Mouse (Mus musculus) midbrain, postnatal 0 days (tissue): ENCODE measurements at regions not wholly inside any gene's neighbourhood (a gene's known extent, or its start where the extent isn't known, plus 50 kb on each side); places are given as distances from the start of the nearest gene placed in this dataset.
A peak's percentile ranks its signal among the peaks of the same experiment; 100 is the strongest.

Experiments used
- ATAC-seq: fragments of 200-750 bp; cut with Nextera tagmentation; 2 replicates; pipeline ENCODE4 v1.8.0; 2017; ENCODE audit warnings: moderate number of reproducible peaks, mild to moderate bottlenecking, moderate TSS enrichment, moderate library complexity; ENCODE audit not compliant: low FRiP score
- DNase-seq: peaks from one replicate; pipeline ENCODE4 v3.0.0-alpha.2; 2015; ENCODE audit warnings: low spot score
- H3K27ac ChIP-seq: fragments of 300-500 bp; sonication (generic); 2 replicates; pipeline ENCODE4 v1.5.1; 2014; ENCODE audit warnings: low read depth, mild to moderate bottlenecking, low read length, mixed read lengths
- H3K27me3 ChIP-seq: fragments of 300-500 bp; sonication (generic); 2 replicates; pipeline ENCODE4 v1.6.1; 2014; ENCODE audit warnings: low read length, control low read depth, mixed read lengths; ENCODE audit not compliant: insufficient read depth
- H3K36me3 ChIP-seq: fragments of 300-500 bp; sonication (generic); 2 replicates; pipeline ENCODE4 v1.6.1; 2014; ENCODE audit warnings: low read length, control low read depth, mixed read lengths; ENCODE audit not compliant: insufficient read depth
- H3K4me1 ChIP-seq: fragments of 300-500 bp; sonication (generic); 2 replicates; pipeline ENCODE4 v1.6.1; 2014; ENCODE audit warnings: mild to moderate bottlenecking, control low read depth, antibody characterized with exemption, low read length, mixed read lengths; ENCODE audit not compliant: insufficient read depth
- H3K4me2 ChIP-seq: fragments of 300-500 bp; sonication (generic); 2 replicates; pipeline ENCODE4 v1.6.1; 2014; ENCODE audit warnings: low read depth, mild to moderate bottlenecking, low read length, mixed read lengths; ENCODE audit not compliant: poor library complexity, severe bottlenecking
- H3K4me3 ChIP-seq: fragments of 300-500 bp; sonication (generic); 2 replicates; pipeline ENCODE4 v1.5.1; 2014; ENCODE audit warnings: low read depth, mild to moderate bottlenecking, low read length, moderate library complexity
- H3K9ac ChIP-seq: fragments of 300-500 bp; sonication (generic); replicated peaks from 2 replicates; pipeline ENCODE4 v1.6.1; 2014; ENCODE audit warnings: mild to moderate bottlenecking, low read length, moderate library complexity, mixed read lengths; ENCODE audit not compliant: poor library complexity, severe bottlenecking
- H3K9me3 ChIP-seq: fragments of 300-500 bp; sonication (generic); 2 replicates; pipeline ENCODE4 v1.6.1; 2016; ENCODE audit warnings: low read length, control low read depth
- CTCF ChIP-seq: IDR thresholded peaks from 2 replicates; pipeline ENCODE4 v1.5.1; 2016; ENCODE audit warnings: antibody characterized with exemption, mild to moderate bottlenecking
- WGBS: fragments of 180-500 bp; shearing (Covaris S2); extraction: QIAGEN DNeasy Blood & Tissue Kit; methylation state at CpG from one replicate; pipeline ENCODE4 v1.1.7; 2014; 5-methylcytosine and 5-hydroxymethylcytosine counted together

DNA sequence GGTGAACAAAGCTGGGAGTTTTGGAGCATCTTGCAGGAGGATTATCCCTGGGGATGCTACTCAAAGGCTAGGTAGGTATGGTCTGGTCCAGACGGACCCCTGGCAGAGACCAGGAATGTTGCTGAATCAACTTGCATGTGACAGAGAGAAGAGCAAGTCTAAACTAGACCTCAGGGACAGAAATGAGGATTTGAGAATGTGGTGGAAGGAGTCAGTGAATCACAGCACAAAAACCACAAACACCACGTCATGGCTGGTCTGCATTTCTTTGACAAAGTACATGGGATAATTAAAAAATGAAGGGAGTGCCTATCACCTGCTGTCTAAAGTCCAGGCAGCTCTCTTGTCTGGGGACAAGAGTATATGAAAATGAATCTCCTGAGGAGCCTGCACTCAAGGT lies 95.1 kb upstream of the Ubl3 start:
- Histone ChIP-seq H3K4me2 (no peak overlapping the region), H3K27ac (no peak overlapping the region), H3K27me3 (no peaks in the 10 kb centered on the region), H3K4me1 (no peaks in the 10 kb centered on the region), H3K9ac (no peak overlapping the region), H3K36me3 (no peaks in the 10 kb centered on the region), H3K9me3 (no peaks in the 10 kb centered on the region), H3K4me3 (no peak overlapping the region)
- TF ChIP-seq CTCF, result no peak
- DNase-seq (no peak), ATAC-seq (no peak)
- WGBS, result 65% methylated on average over 2 of the region's 2 CpGs

DNA sequence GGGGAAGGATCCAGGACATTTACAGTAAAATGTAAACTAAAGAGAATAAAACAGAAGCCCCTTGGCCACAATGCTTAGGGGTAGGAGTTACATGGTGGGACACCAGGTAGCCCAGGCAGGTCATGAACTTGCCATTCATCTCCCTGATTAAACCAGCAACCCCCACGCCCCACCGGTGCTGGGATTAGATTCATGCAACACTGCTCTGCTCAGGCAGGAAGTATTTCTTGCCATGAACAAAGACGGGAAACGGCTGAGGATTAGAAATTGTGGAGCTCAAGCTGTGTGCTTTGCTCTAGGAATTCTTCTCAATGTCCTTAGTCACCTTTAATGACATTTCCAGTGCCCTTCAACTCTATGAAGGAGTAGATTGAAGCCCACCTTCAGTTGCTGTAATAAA lies 93.2 kb upstream of the Ubl3 start:
- WGBS, result 26% methylated on average over 4 of the region's 4 CpGs
- Histone ChIP-seq H3K36me3 (no peaks in the 10 kb centered on the region), H3K4me2 (no peak overlapping the region), H3K27me3 (no peaks in the 10 kb centered on the region), H3K9me3 (no peaks in the 10 kb centered on the region), H3K4me3 (no peak overlapping the region), H3K27ac (no peak overlapping the region), H3K4me1 (no peaks in the 10 kb centered on the region), H3K9ac (no peak overlapping the region)
- DNase-seq (no peak), ATAC-seq (no peak)
- no peak for TF ChIP-seq CTCF

DNA sequence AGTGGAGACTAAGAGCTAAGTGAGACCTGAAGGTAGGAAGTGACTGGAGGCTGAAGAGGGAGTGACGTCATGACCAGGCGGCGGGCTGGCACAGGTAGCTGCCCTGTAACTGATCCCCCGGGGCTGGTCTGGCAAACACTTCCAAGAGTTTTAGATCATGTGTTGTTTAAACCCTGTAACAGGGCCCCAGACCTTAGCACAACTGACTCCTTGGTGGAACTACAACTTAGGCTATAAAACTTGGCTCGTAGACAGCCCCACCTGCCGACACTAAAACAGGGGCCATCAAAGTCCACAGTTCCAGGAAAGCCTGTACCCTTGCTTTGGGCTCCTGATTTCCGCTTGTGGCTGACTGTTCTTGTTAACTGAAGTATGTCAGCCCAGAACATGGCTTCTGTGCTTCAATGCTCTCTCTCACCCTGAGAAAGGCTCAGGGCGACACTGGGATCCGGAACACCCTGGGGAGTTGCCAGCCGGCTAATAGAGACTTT lies 92.6 kb upstream of the Ubl3 start:
- WGBS, result 84% methylated on average over 10 of the region's 10 CpGs
- no peak for TF ChIP-seq CTCF
- no peak overlapping the region for H3K4me3 ChIP-seq
- H3K27me3 ChIP-seq, result no peaks in the 10 kb centered on the region
- no peak overlapping the region for H3K27ac ChIP-seq
- H3K9ac ChIP-seq, result no peak overlapping the region
- no peaks in the 10 kb centered on the region for H3K4me1 ChIP-seq
- no peaks in the 10 kb centered on the region for H3K9me3 ChIP-seq
- no peak overlapping the region for H3K4me2 ChIP-seq
- no peak for ATAC-seq
- no peak for DNase-seq
- no peaks in the 10 kb centered on the region for H3K36me3 ChIP-seq

DNA sequence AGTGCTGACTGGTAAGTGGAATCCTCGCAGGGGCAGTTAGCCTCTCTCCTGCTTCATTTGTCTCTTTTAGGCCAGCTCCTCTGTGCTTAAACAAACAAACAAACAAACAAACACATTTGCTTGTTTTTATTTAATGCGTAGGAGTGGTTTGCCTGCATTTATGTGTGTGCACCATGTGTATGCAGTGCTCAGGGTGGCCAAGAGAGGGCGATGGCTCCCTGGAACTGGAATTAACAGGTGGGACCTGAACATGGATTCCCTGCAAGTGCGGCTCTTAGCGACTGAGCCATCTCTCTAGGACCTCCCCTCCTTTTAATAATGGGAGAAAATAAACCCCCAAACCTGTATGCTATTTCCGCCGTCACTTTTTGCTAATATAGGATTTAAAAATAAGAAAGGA lies 91.8 kb upstream of the Ubl3 start:
- Histone ChIP-seq H3K4me1 (no peaks in the 10 kb centered on the region), H3K27me3 (no peaks in the 10 kb centered on the region), H3K4me3 (no peak overlapping the region), H3K4me2 (no peak overlapping the region), H3K9me3 (no peaks in the 10 kb centered on the region), H3K36me3 (no peaks in the 10 kb centered on the region), H3K27ac (no peak overlapping the region), H3K9ac (no peak overlapping the region)
- DNase-seq (no peak), ATAC-seq (no peak)
- 96% methylated on average over 7 of the region's 7 CpGs for WGBS
- peak; percentile 47 for TF ChIP-seq CTCF

DNA sequence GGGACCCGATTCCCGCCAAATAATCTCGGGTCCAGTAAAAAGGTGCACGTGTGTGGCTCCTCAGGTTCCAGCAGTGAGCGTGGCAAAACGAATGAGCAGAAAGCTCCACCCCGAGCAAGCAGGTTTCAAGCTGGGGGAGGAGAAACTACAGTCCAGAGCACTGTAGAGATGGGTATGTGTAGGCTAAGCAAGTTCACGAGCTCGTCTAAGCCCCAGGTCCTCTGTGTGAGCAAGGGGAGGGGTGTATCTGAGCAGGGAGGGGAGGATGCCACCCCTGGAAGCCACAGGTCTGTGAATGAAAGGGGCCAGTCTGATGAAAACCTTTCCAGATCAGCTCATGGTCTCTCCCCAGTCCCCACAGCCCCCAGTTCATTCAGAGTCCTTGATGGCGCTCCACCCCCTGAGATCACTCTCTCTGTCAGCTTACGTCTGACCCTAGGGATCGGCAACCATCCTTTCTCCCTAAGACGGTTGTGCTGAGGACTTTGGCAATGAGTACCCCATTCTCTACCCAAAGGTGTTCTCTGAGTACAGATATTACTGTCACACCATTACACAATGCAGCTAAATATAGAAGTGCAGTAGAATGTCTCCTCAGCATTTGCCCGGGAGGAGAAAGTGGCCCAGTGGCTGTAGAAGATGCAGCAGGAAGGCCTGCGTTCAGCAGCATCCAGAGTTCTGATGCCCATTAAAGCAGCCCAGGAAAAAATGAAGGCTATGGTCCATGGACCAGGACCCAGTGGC lies 89.2 kb upstream of the Ubl3 start:
- TF ChIP-seq CTCF, result no peak
- H3K9ac ChIP-seq, result no peak overlapping the region
- H3K27ac ChIP-seq, result no peak overlapping the region
- no peaks in the 10 kb centered on the region for H3K36me3 ChIP-seq
- H3K27me3 ChIP-seq, result no peaks in the 10 kb centered on the region
- ATAC-seq (no peak), DNase-seq (no peak)
- H3K9me3 ChIP-seq, result no peaks in the 10 kb centered on the region
- WGBS, result 49% methylated on average over 15 of the region's 15 CpGs
- H3K4me2 ChIP-seq, result no peak overlapping the region
- no peak overlapping the region for H3K4me3 ChIP-seq
- H3K4me1 ChIP-seq, result no peaks in the 10 kb centered on the region

DNA sequence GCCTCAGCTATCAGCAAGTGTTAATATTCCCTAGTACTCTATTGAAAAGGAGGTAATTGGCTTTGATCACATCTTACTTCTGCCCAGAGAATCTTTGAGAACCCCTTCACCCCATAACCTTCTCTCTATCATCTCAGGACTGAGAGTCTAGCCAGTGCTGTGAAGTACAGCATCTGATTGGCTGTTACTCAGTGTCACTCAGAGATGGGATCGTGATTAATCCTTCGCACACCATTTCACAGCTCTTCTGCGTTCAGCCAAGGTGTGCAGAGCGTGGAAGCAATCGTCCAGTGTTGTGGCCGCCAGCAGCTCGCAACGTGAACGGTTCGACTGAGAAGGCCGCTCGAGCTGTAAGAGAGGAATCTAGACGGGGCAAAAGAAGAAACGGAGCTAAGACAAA lies 87.9 kb upstream of the Ubl3 start:
- H3K27me3 ChIP-seq, result no peaks in the 10 kb centered on the region
- ATAC-seq (no peak), DNase-seq (no peak)
- no peak overlapping the region for H3K4me3 ChIP-seq
- TF ChIP-seq CTCF, result no peak
- WGBS, result 36% methylated on average over 12 of the region's 14 CpGs
- H3K9me3 ChIP-seq, result no peaks in the 10 kb centered on the region
- H3K36me3 ChIP-seq, result no peaks in the 10 kb centered on the region
- H3K27ac ChIP-seq, result no peak overlapping the region
- H3K9ac ChIP-seq, result no peak overlapping the region
- H3K4me1 ChIP-seq, result no peaks in the 10 kb centered on the region
- peak overlapping the region; percentile 9; the same call in 1 of the 2 replicates for H3K4me2 ChIP-seq
